Mouse (Mus musculus): ENCODE measurements around the gene Tifab.

DNA sequence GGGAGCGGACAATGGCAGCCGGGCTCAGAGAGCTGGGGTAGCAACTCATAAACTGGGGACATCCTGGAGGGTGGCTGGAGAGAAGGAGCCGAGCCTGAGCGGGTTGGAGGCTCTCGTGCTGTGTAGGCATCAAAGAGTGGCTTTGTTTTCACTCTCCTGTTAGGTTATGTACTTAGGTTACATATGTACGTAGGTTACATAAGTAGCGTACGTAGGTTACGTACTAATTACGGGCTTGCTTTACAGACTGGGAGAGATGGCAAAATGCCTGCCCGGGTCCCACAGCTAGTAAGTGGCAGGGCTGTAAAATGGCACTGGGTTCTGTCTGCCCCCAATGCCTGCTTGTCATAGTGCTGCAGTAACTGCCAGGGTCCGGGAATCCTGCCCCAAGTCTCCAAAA lies 18.3 kb upstream of the Tifab start:
- TF ChIP-seq MEF2A (IDR thresholded peaks at IDR 0.05; ENCODE audit: borderline replicate concordance, low read depth, low read length) (no peak), MAFK (IDR thresholded peaks at IDR 0.05; ENCODE audit: insufficient replicate concordance, low read length) (no peak), ZC3H11A (IDR thresholded peaks at IDR 0.05; ENCODE audit: low read depth, low read length) (no peak), MAX (IDR thresholded peaks at IDR 0.05; ENCODE audit: low read length) (no peak), CTCF (conservative IDR thresholded peaks at IDR 0.05 in 1 of 2, IDR thresholded peaks at IDR 0.05 in 1 of 2; ENCODE audit: low read depth in 2 of 2, low read length in 2 of 2) (no peak), POLR2A (IDR thresholded peaks at IDR 0.05; ENCODE audit: low read depth, low read length) (no peak)

Data from CH12.LX (cell line).